Mouse (Mus musculus) heart, adult 2 months (tissue): ENCODE measurements around the gene Dynlt1f. TPM values are rescaled to one million over a fixed set of nuclear protein-coding genes. Genes with fewer than 3 reads are reported as not detected.
"Not testable (repeated sequence)": the region's sequence is repeated elsewhere in the genome, so short reads cannot be mapped to it uniquely, and the experiment has no call there.

Source experiments
- DNase-seq, 2 experiments: peaks; one replicate each; pipeline ENCODE4 v3.0.0; 2021
- H3K27ac ChIP-seq: fragments of 200-600 bp; 2 replicates; pipeline ENCODE4 v1.8.1; 2022
- H3K27me3 ChIP-seq: fragments of 200-500 bp; 2 replicates; pipeline ENCODE4 v1.6.1; 2012; ENCODE audit warnings: mild to moderate bottlenecking, low read length, inconsistent platforms, mixed read lengths; ENCODE audit not compliant: control insufficient read depth, insufficient read depth
- H3K36me3 ChIP-seq: fragments of 200-500 bp; 2 replicates; pipeline ENCODE4 v1.6.1; 2012; ENCODE audit warnings: low read length, inconsistent platforms; ENCODE audit not compliant: control insufficient read depth, insufficient read depth
- H3K4me1 ChIP-seq: fragments of 200-500 bp; 2 replicates; pipeline ENCODE4 v1.6.1; 2011; ENCODE audit warnings: low read length; ENCODE audit not compliant: control insufficient read depth, insufficient read depth
- H3K4me3 ChIP-seq: fragments of 200-600 bp; 2 replicates; pipeline ENCODE4 v1.8.1; 2022
- H3K79me2 ChIP-seq: fragments of 200-500 bp; replicated peaks from 2 replicates; pipeline ENCODE4 v1.6.1; 2012; ENCODE audit warnings: mild to moderate bottlenecking, inconsistent platforms, low read length, moderate library complexity, mixed read lengths; ENCODE audit not compliant: control insufficient read depth, insufficient read depth
- H3K9ac ChIP-seq: fragments of 200-500 bp; 2 replicates; pipeline ENCODE4 v1.6.1; 2012; ENCODE audit warnings: low read depth, mild to moderate bottlenecking, control low read depth, inconsistent platforms, low read length, mixed read lengths
- WGBS: fragments of 180-500 bp; shearing (Covaris S2); methylation state at CpG from one replicate; pipeline ENCODE4 v1.1.7; 2018; 5-methylcytosine and 5-hydroxymethylcytosine counted together
- intact Hi-C: fragments of 180-260 bp; cut with DNase I; formaldehyde crosslinking; loops from one replicate; pipeline ENCODE4 v1.15.1; 2025
- polyA plus RNA-seq: library from polyadenylated mRNA; depleted of rRNA; stranded (reverse); fragments of >200 nt; gene quantifications from 2 replicates; pipeline ENCODE4 v1.2.3, GENCODE M21; 2012
- total RNA-seq, 2 experiments: library from RNA; stranded (reverse); gene quantifications; 2 replicates each; pipeline ENCODE4 v1.2.3; 2021

Gene Dynlt1f
- total and polyA plus RNA-seq, 3 experiments = 22.0 to 46.9 (median 37.0) TPM

DNA sequence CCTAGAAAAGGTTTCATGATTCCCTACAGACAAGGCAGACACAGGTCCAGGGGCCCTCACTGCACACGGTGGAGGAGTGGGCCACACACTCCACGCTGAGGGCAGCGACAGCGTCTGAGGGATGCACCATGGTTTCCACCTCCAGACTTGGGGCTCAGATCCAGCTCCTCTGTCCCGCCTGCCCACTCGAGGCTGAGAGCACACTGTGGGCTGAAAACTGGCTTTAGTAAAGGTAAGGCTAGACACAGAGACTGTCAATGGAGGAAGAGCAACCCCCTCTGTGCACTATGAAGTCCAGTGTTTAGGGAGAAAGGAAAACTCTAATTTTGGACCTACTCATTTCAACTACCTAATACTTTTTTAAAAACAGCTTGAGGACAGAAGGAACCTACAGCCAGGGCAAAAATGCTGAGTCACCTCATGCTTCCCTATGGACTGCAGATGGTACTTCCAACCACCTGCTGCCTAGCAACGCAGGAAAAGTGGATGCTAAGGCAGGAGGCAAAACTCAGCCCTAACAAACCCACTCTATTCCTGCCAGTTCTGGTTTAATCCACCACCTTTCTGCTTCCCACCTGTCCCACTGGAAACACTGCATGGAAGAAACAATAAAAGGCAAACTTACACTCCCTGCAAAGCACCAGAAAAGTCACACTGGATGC, 4.7 kb downstream of the Dynlt1f start:
- H3K79me2 ChIP-seq, H3K36me3 ChIP-seq, H3K4me3 ChIP-seq, intact Hi-C loops, H3K27me3 ChIP-seq, DNase-seq, H3K9ac ChIP-seq, H3K27ac ChIP-seq, H3K4me1 ChIP-seq: not testable (repeated sequence)
- 87% methylated on average over 7 of the region's 7 CpGs for WGBS

DNA sequence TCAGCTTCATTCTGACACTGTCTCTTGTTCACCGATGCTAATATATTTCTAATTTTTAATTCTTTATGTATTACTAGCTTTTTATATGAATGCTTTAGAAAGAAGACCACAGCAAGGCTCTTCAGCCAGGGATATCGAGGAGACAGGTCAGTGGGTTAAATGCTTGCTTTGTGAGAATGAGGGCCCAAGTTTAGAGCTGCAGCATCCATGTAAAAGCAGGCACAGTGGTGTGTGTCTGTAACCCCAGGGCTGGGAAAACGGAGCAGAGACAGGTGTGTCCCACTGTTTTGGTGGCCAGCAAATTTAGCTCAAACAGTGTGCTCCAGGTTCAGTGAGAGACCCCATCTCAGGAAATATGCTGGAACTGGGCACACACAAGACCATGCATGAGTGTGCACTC, 8.2 kb downstream of the Dynlt1f start:
- H3K9ac ChIP-seq, H3K79me2 ChIP-seq, H3K36me3 ChIP-seq, H3K27ac ChIP-seq, intact Hi-C loops, H3K4me3 ChIP-seq, H3K27me3 ChIP-seq, DNase-seq, H3K4me1 ChIP-seq: not testable (repeated sequence)
- WGBS = 96% methylated on average over 3 of the region's 3 CpGs

GRCm38 (mm10) chr17:6646841-6647240, 8.9 kb downstream of the Dynlt1f start:
- H3K36me3 ChIP-seq, H3K4me1 ChIP-seq, H3K9ac ChIP-seq, DNase-seq, H3K27ac ChIP-seq, H3K4me3 ChIP-seq, H3K27me3 ChIP-seq, intact Hi-C loops, H3K79me2 ChIP-seq: not testable (repeated sequence)
- 98% methylated on average over 8 of the region's 8 CpGs for WGBS

DNA sequence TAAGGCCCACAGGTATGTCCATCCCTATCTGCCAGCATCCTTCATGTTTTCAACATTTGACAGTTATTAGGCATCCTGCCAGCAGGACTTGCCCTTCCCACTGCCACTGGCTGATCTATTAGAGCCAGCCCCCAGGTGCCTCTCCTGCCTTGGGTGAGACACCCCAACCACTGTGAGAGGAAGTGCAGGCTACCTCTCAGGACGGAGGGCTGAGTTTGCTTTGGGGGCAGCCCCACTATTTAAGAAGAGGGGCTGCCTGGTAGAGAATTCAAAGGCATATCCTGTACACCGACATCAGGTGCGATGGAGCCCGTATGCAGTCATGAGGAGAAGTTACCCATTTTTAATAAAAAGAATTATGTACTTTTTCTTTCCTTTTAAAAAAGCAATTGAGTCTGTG, 10.0 kb downstream of the Dynlt1f start:
- H3K79me2 ChIP-seq, DNase-seq, H3K4me3 ChIP-seq, H3K4me1 ChIP-seq, H3K9ac ChIP-seq, H3K27me3 ChIP-seq, H3K36me3 ChIP-seq, intact Hi-C loops, H3K27ac ChIP-seq: not testable (repeated sequence)
- WGBS = 92% methylated on average over 4 of the region's 4 CpGs

- H3K79me2 ChIP-seq, intact Hi-C loops, H3K27ac ChIP-seq, DNase-seq, H3K9ac ChIP-seq, H3K4me1 ChIP-seq, H3K36me3 ChIP-seq, H3K27me3 ChIP-seq, H3K4me3 ChIP-seq: not testable (repeated sequence)
- 75% methylated on average over 4 of the region's 4 CpGs for WGBS
Measured at GRCm38 (mm10) chr17:6644673-6645072, 11.0 kb downstream of the Dynlt1f start.

- H3K27ac ChIP-seq, intact Hi-C loops, H3K9ac ChIP-seq, H3K4me3 ChIP-seq, H3K79me2 ChIP-seq, DNase-seq, H3K27me3 ChIP-seq, H3K4me1 ChIP-seq, H3K36me3 ChIP-seq: not testable (repeated sequence)
- 90% methylated on average over 8 of the region's 9 CpGs for WGBS
Measured at GRCm38 (mm10) chr17:6644210-6644609, 11.5 kb downstream of the Dynlt1f start.

- WGBS = 75% methylated on average over 14 of the region's 14 CpGs
- H3K27ac ChIP-seq, H3K36me3 ChIP-seq, H3K4me3 ChIP-seq, H3K79me2 ChIP-seq, DNase-seq, H3K27me3 ChIP-seq, H3K4me1 ChIP-seq, H3K9ac ChIP-seq, intact Hi-C loops: not testable (repeated sequence)
Measured at GRCm38 (mm10) chr17:6640771-6641429, 14.8 kb downstream of the Dynlt1f start.

DNA sequence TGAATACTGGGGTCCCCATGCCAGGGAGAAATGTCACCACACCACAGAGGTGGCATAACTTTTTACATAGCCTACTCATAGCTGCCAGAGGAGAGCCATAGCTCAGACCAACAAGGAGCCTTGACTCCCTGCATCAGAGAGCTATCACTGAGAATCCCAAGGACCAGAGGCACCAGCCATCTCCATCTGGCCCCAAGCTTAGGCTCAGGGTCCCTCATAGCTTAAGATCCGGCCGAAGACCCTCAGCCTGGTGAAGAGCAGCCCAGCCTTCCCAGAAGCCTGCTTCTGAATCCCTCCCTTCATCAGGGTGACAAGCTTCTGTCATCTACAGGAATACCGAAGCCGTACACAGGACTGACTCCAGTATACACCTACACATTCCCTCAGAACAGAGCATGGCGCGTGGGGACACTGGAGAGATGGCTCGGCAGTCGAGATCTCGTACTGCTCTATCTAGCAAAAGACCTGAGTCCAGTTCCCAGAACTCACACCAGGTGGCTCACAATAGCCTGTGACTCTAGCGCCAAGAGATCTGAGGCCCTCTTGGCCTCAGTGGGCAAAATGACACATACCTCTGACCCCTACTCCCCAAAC, 15.6 kb downstream of the Dynlt1f start:
- H3K36me3 ChIP-seq, DNase-seq, H3K79me2 ChIP-seq, H3K27ac ChIP-seq, H3K9ac ChIP-seq, H3K27me3 ChIP-seq, H3K4me3 ChIP-seq, H3K4me1 ChIP-seq, intact Hi-C loops: not testable (repeated sequence)
- WGBS = 86% methylated on average over 10 of the region's 10 CpGs

DNA sequence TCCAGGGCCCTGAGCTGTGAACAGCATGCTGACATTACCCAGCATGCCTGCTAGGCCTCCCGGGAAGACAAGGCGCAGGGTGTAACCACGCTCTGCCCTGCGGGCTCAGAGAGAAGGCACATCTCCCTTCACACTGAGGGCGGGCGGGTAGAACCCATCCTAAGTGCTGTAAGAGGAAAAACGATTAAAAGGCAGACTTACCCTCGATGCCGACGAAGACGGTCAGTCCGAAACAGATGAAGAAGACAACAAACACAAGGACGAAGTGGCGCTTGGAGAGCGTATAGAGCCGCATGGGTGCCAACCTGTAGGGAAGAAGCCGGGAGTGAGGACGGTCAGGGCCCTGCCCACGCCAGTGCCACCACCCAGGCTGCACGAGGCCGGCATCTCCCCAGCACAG, 16.2 kb downstream of the Dynlt1f start:
- H3K27me3 ChIP-seq, H3K4me3 ChIP-seq, H3K4me1 ChIP-seq, DNase-seq, H3K79me2 ChIP-seq, intact Hi-C loops, H3K9ac ChIP-seq, H3K27ac ChIP-seq, H3K36me3 ChIP-seq: not testable (repeated sequence)
- 88% methylated on average over 16 of the region's 21 CpGs for WGBS

DNA sequence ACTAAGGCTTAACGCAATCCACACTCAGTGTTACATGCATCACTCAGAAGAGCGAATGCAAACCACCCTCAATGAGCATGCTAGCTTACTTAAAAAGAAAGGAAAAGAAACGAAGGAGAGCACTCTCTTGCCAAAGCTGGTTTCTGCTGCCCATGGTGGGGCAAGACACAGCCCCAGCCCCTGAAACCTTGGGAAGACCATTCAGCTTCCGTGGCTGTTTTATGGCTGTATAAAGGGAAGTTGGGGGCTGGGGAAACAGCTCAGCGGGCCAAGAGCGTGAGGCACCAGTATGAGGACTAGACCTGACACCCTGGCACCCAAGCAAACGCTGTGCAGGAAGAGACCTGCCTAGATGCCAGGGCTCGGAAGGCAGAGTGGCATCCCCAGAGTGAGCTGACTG, 17.3 kb downstream of the Dynlt1f start:
- H3K4me3 ChIP-seq, H3K27me3 ChIP-seq, H3K27ac ChIP-seq, H3K9ac ChIP-seq, intact Hi-C loops, H3K36me3 ChIP-seq, H3K4me1 ChIP-seq, H3K79me2 ChIP-seq, DNase-seq: not testable (repeated sequence)
- WGBS = 82% methylated on average over 8 of the region's 8 CpGs
